Mouse (Mus musculus): ENCODE results near the gene Gm13889.

Gene Gm13889

GRCm38 (mm10) chr2:93956908-93957784, at the start of gene Gm13889:
Gene Gm13889 (minus strand): TSS chr2:93957201.
- DNase-seq (ENCODE audit: low read depth in 2 of 2, low spot score in 2 of 2) = no peak

DNA sequence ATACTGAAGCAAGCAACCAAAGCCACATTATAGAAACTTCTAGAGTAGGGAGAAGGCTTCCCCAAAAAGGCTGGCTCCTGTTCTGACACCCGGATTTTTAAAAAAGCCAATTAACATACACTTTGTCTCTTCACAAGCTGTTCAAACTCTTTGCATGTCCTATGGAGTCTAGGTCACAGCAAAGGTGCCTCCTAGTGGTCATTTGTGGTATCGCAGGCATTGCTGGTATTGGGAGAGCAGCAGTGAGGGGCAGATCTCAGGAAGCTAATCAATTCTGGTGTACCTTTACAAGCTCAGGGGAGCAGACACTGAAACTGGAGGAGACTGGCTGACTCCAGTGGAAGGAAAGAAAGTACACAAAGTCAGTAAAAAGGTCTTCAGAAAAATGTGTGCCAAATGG, 45.3 kb upstream of the Gm13889 start:
- peak; percentile 72 to 80 for DNase-seq (ENCODE audit: low read depth in 2 of 2, low spot score in 2 of 2)

GRCm38 (mm10) chr2:94001918-94002317, 44.9 kb upstream of the Gm13889 start:
- DNase-seq (ENCODE audit: low read depth in 2 of 2, low spot score in 2 of 2) = no peak

- no peak for DNase-seq (ENCODE audit: low read depth in 2 of 2, low spot score in 2 of 2)
These were observed 44.4 kb upstream of the Gm13889 start for GRCm38 (mm10) chr2:94001411-94001810.

DNA sequence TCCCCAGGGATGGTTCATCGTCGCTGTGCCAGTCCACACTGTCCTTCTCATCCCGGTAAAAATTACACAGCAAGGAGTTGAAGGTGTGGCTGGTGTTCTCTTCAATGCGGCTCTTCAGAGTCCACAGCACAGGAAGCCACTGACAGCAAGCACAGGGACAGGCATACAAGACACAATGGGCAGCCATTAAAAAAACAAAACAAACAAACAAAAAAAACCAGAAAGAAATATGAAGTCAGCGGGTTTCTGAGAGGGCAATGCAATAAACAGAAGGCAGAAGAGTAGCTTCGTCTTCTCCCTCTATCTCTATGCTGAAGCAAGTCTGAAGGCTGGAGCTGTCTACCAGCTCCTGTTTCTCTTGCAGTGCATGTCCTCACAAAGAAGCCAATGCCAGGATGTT, 39.3 kb upstream of the Gm13889 start, which contains the start of gene Gm27027:
Gm27027 (minus strand) TSS at position 101 of the 400 bp plus-strand sequence.
- DNase-seq (ENCODE audit: low read depth in 2 of 2, low spot score in 2 of 2) = no peak

DNA sequence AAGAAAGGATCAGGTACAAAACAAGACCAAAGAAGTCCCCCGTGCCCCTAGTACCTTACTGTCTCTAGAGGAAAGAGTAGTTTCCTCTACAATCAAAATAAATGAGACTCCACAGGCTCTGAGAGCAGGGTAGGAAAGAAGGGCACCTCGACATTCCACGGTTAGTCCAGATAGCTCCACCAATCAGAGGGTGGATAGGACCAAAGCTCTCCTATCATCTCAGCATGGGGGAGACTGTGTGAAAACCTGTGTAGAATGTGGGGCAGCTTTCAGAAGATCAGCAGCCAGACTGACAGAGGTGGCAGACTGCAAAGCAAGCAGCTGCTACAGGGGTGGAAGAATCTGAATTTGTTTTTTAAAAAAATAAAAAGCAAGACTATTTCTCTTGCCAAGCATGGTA, 35.8 kb upstream of the Gm13889 start:
- no peak for DNase-seq (ENCODE audit: low read depth in 2 of 2, low spot score in 2 of 2)

DNA sequence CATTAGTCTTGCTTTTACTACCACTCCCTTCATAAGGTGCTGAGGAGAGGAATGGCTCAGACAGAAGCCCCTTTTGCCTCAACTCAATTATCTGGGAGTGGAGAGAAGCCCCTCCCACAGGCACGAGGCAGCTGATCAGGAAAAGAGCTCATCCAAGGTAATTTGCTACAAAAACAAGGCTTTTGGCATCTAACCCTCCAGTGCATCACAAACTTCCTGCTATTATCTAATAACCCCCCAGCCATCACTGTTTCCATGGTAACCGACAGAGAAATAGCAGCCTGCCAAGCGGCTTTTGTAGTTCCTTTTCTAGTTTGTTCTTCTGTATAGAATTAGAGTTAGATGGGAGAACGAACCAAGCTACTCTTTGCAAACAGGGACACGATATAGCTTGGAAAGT, 35.3 kb upstream of the Gm13889 start:
- no peak for DNase-seq (ENCODE audit: low read depth in 2 of 2, low spot score in 2 of 2)

GRCm38 (mm10) chr2:93991336-93991735, 34.3 kb upstream of the Gm13889 start:
- DNase-seq (ENCODE audit: low read depth in 2 of 2, low spot score in 2 of 2) = no peak

DNA sequence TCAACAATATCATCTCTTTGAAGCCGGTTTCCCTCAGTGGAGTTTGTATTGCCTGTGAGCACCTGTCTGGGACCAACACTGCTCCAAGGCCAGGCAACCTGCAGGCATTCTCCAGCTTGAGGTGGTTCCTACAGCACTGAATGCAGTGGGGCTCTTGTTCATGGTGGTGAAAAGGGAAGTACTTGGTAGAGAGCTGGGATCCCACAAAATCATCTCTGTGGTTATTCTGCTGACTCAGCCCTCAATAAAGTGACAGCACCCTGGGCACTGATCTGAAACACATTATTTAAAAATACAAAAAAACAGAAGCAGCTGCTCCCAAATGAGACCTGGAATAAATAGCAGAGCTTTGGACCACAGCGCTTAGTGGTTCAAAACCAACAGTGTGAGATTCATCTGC, 31.4 kb upstream of the Gm13889 start:
- no peak for DNase-seq (ENCODE audit: low read depth in 2 of 2, low spot score in 2 of 2)

DNA sequence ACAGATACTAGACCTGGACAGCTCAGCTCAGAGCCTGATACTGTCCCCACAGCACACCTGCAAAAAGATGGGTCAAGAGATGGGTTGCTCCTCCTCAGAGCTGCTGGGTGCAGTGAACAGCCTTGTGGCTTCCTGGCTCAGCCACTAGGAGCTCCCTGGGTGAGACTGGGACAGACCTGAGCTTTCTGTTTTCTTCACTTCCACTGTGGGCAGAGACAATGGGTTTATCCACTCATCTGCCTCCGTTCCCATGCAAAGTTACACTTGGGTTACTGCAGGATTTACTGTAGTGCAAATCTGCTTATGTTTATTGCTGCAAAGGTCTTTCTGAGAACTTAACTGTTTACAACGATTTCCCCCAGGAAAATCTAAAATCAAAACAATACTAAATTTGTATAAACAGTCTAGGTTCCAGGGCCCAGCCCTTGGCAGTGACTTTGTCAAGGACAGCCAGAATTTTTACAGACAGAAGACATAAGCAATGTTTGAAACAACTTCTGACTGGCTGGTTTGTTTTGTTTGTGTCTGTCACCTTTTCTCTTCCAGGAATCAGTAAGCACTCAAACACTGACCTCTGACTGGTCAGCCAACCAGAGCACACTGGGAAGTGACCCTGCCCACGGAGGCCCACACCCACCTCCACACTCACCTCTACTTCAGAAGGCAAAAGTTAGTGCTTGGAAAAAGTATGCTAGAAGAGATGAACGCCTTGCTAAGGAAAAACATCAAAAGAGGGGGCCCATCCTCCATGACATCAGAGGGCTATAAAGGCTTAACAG, 25.6 kb upstream of the Gm13889 start:
- no peak for DNase-seq (ENCODE audit: low read depth in 2 of 2, low spot score in 2 of 2)

GRCm38 (mm10) chr2:93979249-93980120, 22.5 kb upstream of the Gm13889 start:
- DNase-seq (ENCODE audit: low read depth in 2 of 2, low spot score in 2 of 2) = no peak

DNA sequence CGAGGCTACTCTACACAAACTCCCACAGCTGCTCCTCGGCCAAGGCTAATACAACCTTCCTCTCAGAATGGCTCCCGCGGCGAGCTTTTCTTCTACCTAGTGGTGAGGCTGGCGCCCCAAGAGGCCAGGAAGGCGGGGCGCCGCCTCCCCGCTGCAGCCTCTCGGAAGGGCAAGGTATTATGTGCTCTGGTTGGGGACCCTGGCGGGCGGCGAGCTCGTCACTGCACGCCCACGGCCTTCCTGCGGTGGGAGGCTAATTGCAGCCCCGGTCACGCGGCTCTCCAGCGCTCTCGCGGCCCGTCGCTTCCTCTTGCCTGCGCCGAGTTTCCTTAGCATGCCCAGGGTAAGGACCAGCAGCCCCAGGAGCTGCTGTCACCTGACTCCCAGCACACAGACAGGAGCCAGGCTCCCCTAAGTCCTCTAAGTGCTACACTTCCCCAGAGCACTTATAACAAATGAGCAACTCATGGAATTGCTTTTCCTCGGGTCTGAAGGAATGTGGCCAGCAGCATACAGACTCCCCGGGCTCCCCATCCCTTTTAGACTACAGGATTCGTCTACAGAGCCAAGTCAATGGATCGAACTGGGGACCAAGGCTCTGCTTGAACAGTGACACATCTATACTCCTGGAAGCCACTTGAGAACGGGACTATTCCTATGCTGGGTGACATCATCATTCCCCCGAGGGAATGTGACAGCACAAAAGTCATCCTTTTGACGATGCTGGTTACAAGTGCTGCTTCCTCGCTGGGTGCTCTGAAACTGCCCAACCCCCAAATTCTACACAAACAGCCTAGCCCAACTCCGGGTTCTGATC, 19.6 kb upstream of the Gm13889 start:
- DNase-seq (ENCODE audit: low read depth in 2 of 2, low spot score in 2 of 2) = peak; percentile 13 to 26

DNA sequence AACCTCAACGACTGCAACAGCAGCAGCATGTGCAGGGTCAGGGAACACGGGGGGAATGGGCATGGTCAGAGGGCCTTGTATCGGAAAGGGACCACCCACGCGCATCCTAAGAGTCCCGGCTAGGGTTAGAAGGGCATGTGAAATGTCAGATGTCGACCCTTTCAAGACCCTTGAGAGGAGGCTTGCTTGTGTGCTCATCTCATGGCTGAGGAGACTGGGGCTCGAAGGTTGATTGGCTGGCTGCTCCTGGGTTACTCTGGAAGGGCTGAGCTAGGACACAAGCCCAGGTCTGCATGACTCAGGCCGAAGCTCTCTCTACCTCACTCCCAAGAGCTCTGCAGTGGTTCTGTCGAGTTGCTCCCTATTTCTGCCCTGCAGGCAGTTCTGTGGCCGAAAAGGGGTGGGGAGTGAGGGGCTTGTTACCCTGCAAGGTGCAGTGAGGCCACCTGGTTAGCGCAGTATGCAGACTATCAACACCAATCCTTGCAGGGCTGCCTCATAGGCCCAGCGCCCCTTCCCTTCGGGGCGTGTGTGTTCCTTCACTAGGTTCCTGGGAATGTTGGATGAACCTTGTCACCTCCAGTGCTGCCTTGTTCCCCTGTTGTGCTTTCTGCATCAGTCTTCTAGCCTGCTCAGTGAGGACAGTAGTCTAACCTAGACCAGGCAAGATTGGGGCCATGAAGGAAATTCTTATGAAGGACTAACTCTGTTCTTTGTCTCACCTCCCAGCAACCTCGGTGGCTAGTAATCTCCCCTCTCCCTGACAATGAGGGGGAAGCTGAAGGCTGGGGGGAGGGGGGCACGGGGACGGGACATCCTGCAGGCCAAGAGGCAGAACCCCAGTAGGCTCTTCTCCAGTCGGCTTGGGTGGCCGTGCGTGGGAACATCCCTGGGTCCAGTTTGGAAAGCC, 18.8 kb upstream of the Gm13889 start:
- DNase-seq (ENCODE audit: low read depth in 2 of 2, low spot score in 2 of 2) = no peak

DNA sequence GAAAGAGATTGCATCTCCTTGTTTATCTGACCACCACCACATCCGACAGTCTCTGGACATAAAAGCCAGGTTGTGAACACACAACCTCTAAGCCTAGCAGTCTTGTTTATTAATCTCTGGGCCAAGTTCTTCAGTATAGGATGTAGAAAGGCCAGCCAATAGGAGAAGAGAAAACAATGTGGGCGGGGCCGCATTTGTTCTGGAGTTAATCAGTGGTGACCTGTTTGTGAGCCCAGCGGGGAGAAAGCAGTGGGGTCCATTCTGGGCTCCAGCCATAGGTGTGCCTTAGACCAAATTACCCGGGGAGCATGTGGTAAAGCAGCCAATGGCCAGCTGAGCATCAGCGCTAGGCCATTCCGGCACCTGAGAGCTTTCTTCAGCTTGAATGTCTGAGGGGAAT, 18.0 kb upstream of the Gm13889 start:
- DNase-seq (ENCODE audit: low read depth in 2 of 2, low spot score in 2 of 2) = no peak

- no peak for DNase-seq (ENCODE audit: low read depth in 2 of 2, low spot score in 2 of 2)
These were observed 14.6 kb upstream of the Gm13889 start for GRCm38 (mm10) chr2:93971647-93972046.

DNA sequence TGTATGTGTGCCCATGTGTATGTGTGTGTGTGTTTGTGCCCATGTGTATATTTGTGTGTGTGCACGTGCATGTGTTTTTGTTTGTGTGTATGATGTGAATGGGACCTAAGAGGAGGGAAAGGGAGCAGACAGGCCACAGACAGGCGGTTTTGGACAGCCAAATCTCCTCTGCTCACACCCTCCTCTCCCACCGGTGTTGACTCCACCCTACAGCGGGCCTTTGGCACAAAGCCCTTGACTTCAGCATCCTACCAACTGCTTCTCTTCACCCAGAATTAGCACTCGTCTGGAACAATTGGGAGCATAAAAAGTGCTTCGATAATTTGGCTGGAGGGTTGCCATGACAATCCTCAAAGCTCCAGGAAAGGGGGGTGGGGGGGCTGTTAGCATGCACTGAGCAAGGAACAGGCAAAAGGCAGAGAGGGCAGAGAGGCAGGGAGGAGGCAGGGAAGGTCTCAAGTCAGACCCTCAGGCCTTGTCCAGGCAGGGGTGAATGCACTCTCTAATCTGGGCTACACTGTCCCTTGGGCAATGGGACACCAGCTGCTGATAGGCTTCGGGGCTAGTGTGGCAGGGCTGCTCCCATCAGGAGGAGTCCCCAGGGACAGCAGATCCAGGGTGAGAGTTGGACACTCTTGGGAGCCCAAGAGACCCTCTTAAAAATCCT, 7.6 kb upstream of the Gm13889 start:
- DNase-seq (ENCODE audit: low read depth in 2 of 2, low spot score in 2 of 2) = no peak

GRCm38 (mm10) chr2:93963802-93964201, 6.8 kb upstream of the Gm13889 start:
- no peak for DNase-seq (ENCODE audit: low read depth in 2 of 2, low spot score in 2 of 2)

GRCm38 (mm10) chr2:93961716-93962115, 4.7 kb upstream of the Gm13889 start:
- DNase-seq (ENCODE audit: low read depth in 2 of 2, low spot score in 2 of 2) = no peak

GRCm38 (mm10) chr2:93959346-93959745, 2.3 kb upstream of the Gm13889 start:
- no peak for DNase-seq (ENCODE audit: low read depth in 2 of 2, low spot score in 2 of 2)

Data from CD8-positive naive resting alpha-beta T cell, adult 2 months (primary cell).